Mouse (Mus musculus): ENCODE data around the gene Syce2.
"Not testable (repeated sequence)": the region's sequence is repeated elsewhere in the genome, so short reads cannot be mapped to it uniquely, and the experiment has no call there.

The Syce2 gene

GRCm38 (mm10) chr8:84871376-84872308 lies at the start of gene Syce2:
Syce2 (plus strand) TSS chr8:84872111.
- peak; percentile 95 to 96 for DNase-seq

DNA sequence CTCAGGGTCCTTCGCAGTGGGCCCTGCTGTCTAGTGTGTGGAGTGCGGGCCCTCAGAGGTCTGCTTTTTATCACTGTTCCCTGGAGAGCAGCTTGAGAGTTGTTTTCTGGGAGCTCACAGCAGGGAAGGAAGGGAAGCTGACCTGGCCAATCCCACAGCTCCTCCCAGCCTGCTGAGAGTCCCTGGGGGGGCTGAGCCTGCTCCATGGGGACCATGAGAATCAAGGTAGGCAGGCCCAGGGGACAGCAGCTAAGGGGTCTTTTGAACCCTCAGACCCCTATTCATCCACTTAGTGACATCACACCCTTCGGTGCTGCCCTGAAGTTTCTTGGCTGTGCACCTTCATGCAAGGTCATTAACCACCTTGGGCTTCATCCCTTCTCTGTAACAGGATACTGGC lies 49.2 kb upstream of the Syce2 start, which contains the start of gene Dand5:
TSS of gene Dand5 (minus strand) at position 101 of the 400 bp plus-strand sequence.
- DNase-seq = no peak

- DNase-seq = peak; percentile 69 to 70
These were observed 48.3 kb upstream of the Syce2 start for GRCm38 (mm10) chr8:84823653-84824052.

GRCm38 (mm10) chr8:84825636-84826035 lies 46.3 kb upstream of the Syce2 start:
- no peak for DNase-seq

GRCm38 (mm10) chr8:84826518-84826917 lies 45.4 kb upstream of the Syce2 start:
- DNase-seq = not testable (repeated sequence)

DNA sequence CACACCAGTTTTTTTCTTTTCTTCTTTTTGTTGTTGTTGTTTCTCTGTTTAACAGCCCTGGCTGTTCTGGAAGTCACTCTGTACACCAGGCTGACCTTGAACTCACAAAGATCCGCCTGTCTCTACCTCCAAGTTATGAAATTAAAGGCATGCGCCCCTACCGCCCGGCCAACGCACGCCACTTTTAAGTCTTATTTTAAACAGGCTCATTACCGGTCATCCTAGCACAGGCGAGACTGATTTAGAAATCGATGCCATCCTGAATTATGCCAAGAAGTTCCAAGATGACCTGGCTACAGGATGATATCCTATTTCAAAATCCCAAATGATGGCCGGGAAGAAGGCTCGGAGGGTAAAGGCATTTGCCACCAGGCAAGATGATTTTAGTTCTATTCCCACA lies 40.4 kb upstream of the Syce2 start, which contains the start of gene Gadd45gip1:
TSS of gene Gadd45gip1 (plus strand) at position 33 of the 400 bp plus-strand sequence.
- DNase-seq = peak; percentile 83 to 86

- peak; percentile 90 to 92 for DNase-seq
These were observed 39.7 kb upstream of the Syce2 start for GRCm38 (mm10) chr8:84832034-84832717.

DNA sequence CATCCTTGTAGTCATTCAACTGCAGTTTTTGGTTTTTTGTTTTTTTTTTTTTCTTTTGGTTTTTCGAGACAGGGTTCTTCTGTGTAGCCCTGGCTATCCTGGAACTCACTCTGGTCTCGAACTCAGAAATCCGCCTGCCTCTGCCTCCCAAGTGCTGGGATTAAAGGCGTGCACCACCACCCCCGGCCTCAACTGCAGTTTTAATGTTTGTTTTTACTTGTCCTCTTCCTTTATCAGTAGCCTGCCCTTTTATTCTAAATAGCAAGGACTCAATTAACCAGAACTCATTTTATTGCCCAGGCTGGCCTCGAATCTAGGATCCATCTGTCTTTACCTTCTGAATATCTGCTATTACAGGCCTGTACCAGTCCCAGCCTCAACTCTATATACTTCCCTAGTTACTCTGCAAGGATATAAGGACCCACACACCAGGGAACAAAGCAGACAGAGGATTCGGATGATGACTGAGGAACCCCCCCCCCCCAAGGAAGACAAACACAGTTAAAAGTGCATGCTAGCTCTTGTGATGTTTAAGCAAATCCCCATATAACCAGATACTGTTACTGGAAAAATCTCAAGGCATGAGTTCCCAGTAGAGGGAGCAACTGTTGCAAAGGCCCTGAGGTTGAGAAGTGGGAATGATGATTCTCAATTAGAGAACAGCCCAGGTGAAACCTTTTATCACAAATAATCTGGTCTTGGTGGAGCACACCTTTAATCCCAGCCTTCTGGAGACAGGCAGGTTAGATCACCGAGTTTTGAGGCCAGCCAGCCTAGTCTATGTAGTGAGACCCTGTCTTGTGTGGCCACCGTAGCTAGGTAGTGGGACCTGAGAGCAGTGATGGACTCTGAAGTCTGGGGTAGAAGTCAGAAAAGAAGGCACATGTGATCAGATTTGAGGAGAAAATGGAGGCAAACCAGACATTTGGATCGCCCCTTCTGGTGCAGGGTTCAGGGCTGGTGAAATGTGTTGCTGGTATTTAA lies 38.9 kb upstream of the Syce2 start:
- DNase-seq = no peak

DNA sequence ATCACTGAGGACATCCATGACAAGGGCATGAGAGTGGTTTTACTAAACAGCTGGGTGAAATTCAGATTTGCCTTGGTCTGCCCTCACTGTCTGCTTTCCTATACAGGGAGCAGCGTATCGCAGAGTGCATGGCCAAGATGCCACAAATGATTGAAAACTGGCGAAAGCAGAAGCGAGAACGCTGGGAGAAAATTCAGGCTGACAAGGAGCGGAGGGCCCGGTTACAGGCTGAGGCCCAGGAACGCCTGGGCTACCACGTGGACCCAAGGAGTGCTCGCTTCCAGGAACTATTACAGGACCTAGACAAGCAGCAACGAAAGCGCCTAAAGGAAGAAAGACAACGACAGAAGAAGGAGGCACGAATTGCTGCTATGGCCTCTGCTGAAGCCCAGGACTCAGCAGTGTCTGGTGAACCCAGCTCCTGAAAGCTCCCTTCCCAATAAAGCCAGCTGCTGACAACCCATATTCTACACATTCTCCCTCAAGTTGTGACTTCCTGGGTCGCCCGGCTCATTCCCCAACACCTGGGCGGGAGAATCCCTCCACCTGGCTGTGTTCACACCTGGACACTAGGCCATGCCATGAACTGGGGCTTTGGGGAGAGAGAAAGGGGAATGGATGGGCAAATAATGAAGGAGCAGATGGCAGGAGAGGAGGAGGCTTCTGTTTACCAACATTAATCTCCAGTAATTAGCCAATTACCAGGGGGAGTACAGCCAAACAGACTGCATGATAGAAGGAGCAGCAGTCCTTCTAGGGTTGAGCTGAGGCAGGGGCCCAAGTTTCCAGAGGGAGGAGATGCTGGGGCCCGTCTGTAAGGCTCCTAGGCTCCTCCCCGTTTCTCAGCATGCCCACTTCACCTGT lies 37.7 kb upstream of the Syce2 start:
- no peak for DNase-seq

DNA sequence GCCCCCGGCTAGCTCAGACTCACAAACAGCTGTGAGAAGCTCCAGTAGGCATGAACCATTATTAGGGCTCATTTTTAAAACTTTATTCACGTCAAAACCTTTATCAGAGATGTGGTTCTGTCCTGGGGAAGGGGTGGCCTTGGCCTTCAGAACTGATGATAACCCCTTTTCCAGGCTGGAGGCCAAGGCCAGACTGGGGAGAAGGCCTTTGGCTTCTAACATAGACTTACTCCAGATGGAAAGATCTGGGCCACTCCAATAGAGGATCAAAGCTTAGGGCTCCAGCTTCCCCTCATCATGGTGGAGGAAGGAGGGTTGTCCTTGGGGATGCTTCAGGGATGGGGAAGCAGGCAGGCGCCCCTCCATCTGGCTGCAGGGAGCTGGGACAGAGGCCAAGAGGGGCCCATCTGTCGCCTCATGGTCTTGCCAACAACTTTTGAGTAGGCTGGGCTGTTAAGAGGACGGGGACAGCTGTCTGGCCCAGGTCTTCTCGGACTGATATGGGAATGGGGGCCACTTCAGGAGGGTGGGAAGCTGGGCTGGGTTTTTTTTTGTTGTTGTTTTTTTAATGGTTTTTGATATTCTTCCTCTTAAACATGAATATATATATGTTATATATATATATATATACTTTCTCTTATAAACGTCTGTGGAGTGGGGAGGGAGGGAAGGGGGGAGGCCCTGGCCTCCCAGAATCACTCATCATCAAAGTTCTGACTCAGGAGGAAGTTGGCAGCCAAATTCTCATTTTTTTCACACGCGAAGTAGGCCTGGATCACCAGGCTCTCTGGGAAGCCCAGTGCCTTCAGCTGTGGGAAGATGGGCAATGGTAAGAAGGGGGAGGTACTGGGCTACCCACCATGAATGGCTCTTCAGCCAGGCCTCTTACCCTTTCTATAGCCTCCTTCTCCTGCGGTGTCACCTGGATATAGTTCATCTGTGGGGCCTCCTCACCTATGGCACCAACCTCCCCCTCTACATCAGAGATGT lies 36.8 kb upstream of the Syce2 start:
- no peak for DNase-seq

- no peak for DNase-seq
These were observed 34.6 kb upstream of the Syce2 start for GRCm38 (mm10) chr8:84837149-84837911.

DNA sequence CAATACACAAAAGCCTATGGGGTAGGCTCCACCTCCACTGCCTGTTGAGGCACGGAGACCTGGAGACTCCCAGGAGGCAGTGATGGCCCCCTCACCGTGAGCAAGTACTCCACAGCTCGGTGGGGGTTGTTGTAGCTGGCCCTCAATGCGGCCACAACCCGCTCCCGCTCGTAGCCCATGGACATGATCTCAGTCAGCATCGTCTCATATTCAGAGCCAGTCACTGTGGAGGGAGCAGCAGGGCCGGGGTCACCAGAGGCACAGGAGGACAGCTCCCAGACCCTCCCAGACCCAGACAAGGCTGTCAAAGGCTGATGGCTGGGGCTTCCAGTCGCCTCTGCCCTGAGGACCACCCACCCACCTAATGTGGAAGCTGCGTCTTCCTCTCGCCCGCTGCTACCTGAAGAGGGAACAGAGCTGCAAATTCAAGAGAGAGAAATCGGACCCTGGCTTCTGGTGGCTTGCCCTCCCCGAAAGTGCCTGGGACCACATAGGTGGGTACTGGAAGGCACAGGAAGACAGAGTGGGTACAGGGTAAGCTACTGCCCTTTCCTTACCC lies 33.9 kb upstream of the Syce2 start:
- no peak for DNase-seq

GRCm38 (mm10) chr8:84838513-84838912 lies 33.4 kb upstream of the Syce2 start:
- no peak for DNase-seq

DNA sequence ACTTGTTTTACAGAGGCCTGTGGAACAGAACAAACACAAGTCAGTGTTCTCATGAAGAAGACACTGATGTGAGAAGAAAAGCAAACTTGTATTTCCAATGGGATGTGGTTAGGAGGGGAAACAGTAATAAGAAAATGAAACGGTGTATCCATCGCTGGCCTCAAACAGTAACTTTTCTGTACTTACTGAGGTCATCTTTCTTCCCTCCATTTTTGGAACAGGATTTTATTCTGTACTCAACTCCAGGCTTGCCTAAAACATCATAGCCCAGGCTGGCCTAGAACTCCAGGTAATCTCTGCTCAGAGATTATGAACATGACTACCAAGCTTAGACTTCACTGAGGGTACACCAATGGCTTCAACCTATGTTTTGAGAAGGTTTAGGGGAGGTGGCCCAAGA lies 32.5 kb upstream of the Syce2 start:
- no peak for DNase-seq

DNA sequence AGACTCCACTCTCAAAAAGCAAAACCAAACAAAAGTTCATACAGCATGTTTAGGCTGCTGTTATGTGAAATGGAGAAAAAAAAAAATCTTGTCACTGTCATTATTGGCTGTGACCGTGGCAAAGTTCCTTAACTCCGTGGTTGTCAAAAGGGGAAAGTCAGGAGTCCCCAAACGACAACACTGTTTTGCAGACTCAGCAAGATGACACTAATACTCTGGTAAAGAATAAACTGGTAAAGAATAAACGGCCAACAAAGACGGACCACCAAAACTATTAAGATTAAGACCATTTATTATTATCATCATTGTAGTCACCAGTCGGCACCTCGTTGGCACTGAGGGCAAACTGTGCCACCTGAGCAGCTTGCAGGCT lies 32.0 kb upstream of the Syce2 start:
- DNase-seq = no peak

DNA sequence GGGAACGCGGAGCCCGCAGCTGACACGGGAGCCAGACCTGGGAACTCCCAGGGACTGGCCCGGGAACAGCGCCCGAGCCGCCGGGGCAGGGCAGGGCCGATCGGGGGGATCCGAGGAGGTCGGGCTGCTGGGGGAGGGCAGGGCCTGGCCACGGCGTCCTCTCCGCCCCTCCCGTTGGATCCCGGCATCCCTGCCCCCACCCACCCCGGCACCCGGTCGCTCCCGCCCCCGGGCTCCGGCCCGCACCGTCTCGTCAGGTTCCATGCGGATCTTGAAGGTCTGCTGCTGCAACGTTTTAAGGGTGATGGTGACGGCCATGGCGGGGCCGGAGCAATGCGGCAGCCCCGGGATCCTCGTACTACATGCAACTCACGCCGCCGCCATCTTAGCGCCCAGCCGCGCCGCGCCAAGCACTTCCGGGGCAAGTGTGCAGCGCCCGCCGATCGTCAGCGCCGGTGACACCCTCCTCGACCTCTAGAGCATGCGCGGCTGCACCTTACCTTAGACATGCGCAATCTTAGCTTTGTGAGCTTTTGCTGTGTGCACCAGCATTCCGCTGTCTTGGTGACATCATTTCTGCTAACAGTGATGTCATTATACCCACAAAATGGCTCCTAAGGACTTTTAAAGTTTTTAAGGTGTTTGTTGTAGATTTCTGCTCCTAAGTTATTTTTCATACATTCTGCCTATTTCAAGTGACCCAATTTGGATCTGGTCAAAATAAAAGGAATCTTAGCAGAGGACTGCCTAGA lies 31.5 kb upstream of the Syce2 start, which contains the start of gene Rad23a:
TSS of gene Rad23a (minus strand) at position 418 of the 752 bp plus-strand sequence.
- DNase-seq = peak; percentile 91

- no peak for DNase-seq
These were observed 30.4 kb upstream of the Syce2 start for GRCm38 (mm10) chr8:84841514-84841913.

- DNase-seq = peak in 1 of 2 experiments; percentile 19
These were observed 27.4 kb upstream of the Syce2 start for GRCm38 (mm10) chr8:84844397-84845070.

Data from B cell, adult 2 months (primary cell).